Mouse (Mus musculus) cerebellum, postnatal 14 days (tissue): ENCODE results near the gene Ap3d1.

Source experiments
- DNase-seq, 2 experiments: peaks; one replicate each; pipeline ENCODE4 v3.0.0; 2021; ENCODE audit warnings: mixed read lengths in 2 of 2

Ap3d1 gene

GRCm38 (mm10) chr10:80680260-80680696 is 61.8 kb downstream of the Ap3d1 start:
- no peak for DNase-seq

- no peak for DNase-seq
Measured at GRCm38 (mm10) chr10:80679556-80680259, 62.4 kb downstream of the Ap3d1 start.

- DNase-seq = peak; percentile 64 to 75
Measured at GRCm38 (mm10) chr10:80678601-80679377, 63.3 kb downstream of the Ap3d1 start.

- DNase-seq = peak; percentile 91 to 95
Measured at GRCm38 (mm10) chr10:80677942-80678436, 64.1 kb downstream of the Ap3d1 start, which contains the start of gene Mknk2. Gene Mknk2 (minus strand): TSS chr10:80678112.

- no peak for DNase-seq
Measured at GRCm38 (mm10) chr10:80677128-80677875, 64.8 kb downstream of the Ap3d1 start.

GRCm38 (mm10) chr10:80676198-80676928 is 65.7 kb downstream of the Ap3d1 start:
- peak; percentile 100 for DNase-seq

- no peak for DNase-seq
Measured at GRCm38 (mm10) chr10:80675405-80676197, 66.5 kb downstream of the Ap3d1 start.

- DNase-seq = no peak
Measured at GRCm38 (mm10) chr10:80674851-80675404, 67.1 kb downstream of the Ap3d1 start.

- DNase-seq = peak; percentile 53 to 54
Measured at GRCm38 (mm10) chr10:80674161-80674711, 67.8 kb downstream of the Ap3d1 start.

GRCm38 (mm10) chr10:80673690-80674089 is 68.4 kb downstream of the Ap3d1 start:
- DNase-seq = no peak

- no peak for DNase-seq
Measured at GRCm38 (mm10) chr10:80671936-80672690, 70.0 kb downstream of the Ap3d1 start.

GRCm38 (mm10) chr10:80671251-80671650 is 70.8 kb downstream of the Ap3d1 start:
- no peak for DNase-seq

- DNase-seq = no peak
Measured at GRCm38 (mm10) chr10:80670531-80670930, 71.5 kb downstream of the Ap3d1 start.

GRCm38 (mm10) chr10:80669737-80670485 is 72.2 kb downstream of the Ap3d1 start:
- DNase-seq = peak; percentile 89 to 93

GRCm38 (mm10) chr10:80669018-80669417 is 73.0 kb downstream of the Ap3d1 start:
- no peak for DNase-seq

GRCm38 (mm10) chr10:80668614-80669013 is 73.5 kb downstream of the Ap3d1 start:
- DNase-seq = peak; percentile 60 to 85

- no peak for DNase-seq
Measured at GRCm38 (mm10) chr10:80666837-80667412, 75.1 kb downstream of the Ap3d1 start.

GRCm38 (mm10) chr10:80665981-80666733 is 75.9 kb downstream of the Ap3d1 start:
- DNase-seq = no peak
